Mouse (Mus musculus) stomach, postnatal 0 days (tissue): ENCODE measurements at regions not wholly inside any gene's neighbourhood (a gene's known extent, or its start where the extent isn't known, plus 50 kb on each side); places are given as distances from the start of the nearest gene placed in this dataset.

Source experiments
- CTCF ChIP-seq: IDR thresholded peaks from 2 replicates; pipeline ENCODE4 v1.5.1; 2016; ENCODE audit warnings: antibody characterized with exemption, low read depth, mild to moderate bottlenecking, moderate library complexity
- EP300 ChIP-seq: optimal IDR thresholded peaks from 2 replicates; pipeline ENCODE3; 2016; ENCODE audit warnings: antibody characterized with exemption

DNA sequence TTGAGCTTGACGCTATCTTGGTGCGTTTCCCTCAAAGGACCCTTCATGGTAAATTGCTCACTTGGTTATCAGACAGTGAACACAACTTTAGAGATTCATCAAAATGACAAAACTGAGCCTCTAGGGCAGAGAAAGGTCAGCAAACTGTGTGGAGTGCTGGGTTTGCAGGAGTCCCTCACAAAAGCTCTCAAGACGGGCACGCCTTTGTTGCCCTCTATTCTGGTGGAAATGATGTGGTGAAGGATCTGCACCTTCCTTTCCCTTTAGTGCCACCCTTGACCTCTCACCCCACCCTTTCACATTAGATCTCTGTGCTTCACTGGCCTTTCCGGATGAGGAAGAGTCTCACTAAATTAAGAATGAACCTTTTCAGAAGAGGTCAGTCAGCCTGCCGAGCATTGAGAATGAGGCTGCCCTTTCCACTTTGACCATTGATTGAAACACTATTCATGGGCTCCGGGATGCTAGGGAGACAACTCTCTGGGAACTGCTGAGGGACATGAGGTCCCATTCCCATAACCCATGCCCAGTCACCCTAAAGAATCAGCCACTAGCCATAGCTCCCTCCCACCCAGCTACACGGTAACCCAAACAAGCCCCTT is 182.9 kb upstream of the Sfrp2 start:
- TF ChIP-seq CTCF (no peak), EP300 (no peak)
